Comparison of ENCODE assay signal across 16 mouse cellular contexts in the genomic region with DNA sequence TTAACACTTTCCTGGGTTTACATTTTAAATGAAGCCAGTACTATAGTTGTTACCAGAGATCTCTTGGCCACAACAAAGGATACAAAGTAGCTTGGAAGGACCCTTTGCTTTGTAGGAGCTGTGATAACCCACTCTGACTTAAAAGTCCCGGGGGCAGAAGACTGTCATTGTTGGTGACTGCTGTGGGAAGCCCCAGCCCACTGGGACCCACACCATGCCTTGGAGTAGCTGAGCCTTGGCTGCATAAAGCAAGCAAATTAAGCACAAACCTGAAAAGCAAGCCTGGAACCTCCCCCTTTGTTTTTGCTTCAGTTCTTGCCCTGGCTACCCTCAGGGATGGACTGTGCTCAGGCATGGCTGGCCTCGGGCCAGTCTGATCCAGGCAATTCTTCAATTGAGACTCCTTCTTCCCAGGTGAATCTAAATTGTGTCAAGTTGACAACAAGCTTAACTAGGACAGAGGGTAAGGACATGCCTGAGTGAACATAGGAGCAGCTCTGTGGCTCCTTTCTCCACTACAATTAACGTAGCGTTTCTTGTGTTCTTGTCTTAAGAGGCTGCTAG. TPM values are rescaled to one million over a fixed set of nuclear protein-coding genes. Genes with fewer than 3 reads are reported as not detected.
A peak's percentile ranks its signal among the peaks of the same experiment; 100 is the strongest.
DNase-seq lines count a peak whose midpoint lies in the region; ATAC-seq and TF ChIP-seq lines count a peak whose summit lies in the region.
"Had no signal": no experiment of that assay in that cellular context is flagged by ENCODE, and none has a peak within 500 bp of the region (broad histone marks: within the 10 kb centered on the region; RNA-seq: fewer than 3 reads in every experiment).

No protein-coding gene starts in this region.

- TF ChIP-seq CTCF in brain, embryonic 14.5 days (IDR thresholded peaks at IDR 0.05; ENCODE audit: borderline replicate concordance, extremely low read depth, insufficient read depth, insufficient read length) = no peak
- no peak for TF ChIP-seq CTCF in kidney, adult 2 months (conservative IDR thresholded peaks at IDR 0.05; ENCODE audit: insufficient read depth, insufficient read length, low read depth, low read length)

- no peaks in the 10 kb centered on the region for H3K9me3 ChIP-seq in embryonic facial prominence, embryonic 14.5 days (ENCODE audit: control insufficient read depth, low read length)
- H3K9me3 ChIP-seq in embryonic facial prominence, embryonic 10.5 days = no peaks in the 10 kb centered on the region
- H3K9me3 ChIP-seq: hindbrain, embryonic 15.5 days; limb, embryonic 15.5 days; midbrain, embryonic 15.5 days had no signal

- no peak overlapping the region for H3K4me3 ChIP-seq in embryonic facial prominence, embryonic 14.5 days (ENCODE audit: low read depth, low read length)
- H3K4me3 ChIP-seq in embryonic facial prominence, embryonic 10.5 days = no peak overlapping the region
- H3K4me3 ChIP-seq in kidney, adult 2 months (ENCODE audit: insufficient read depth, low read depth, low read length) = no peak overlapping the region
- H3K4me3 ChIP-seq: hindbrain, embryonic 15.5 days; limb, embryonic 15.5 days; midbrain, embryonic 15.5 days had no signal

- 56% methylated on average over 4 of the region's 4 CpGs for WGBS in embryonic facial prominence, embryonic 14.5 days
- WGBS in embryonic facial prominence, embryonic 10.5 days = 60% methylated on average over 4 of the region's 4 CpGs
- WGBS in kidney, adult 2 months = 35% methylated on average over 4 of the region's 4 CpGs

- H3K36me3 ChIP-seq in embryonic facial prominence, embryonic 14.5 days (ENCODE audit: control insufficient read depth, insufficient read depth, low read length) = 0 out of 2 replicates have a peak, but pooled peaks cover 6% of the 10 kb centered on the region
- H3K36me3 ChIP-seq in embryonic facial prominence, embryonic 10.5 days (replicated peaks) = peaks cover 11% of the 10 kb centered on the region
- H3K36me3 ChIP-seq in kidney, adult 2 months (ENCODE audit: control insufficient read depth, insufficient read depth, low read length) = no peaks in the 10 kb centered on the region
- H3K36me3 ChIP-seq: midbrain, embryonic 15.5 days had no signal

- H3K9ac ChIP-seq in embryonic facial prominence, embryonic 14.5 days (ENCODE audit: low read depth, low read length) = no peak overlapping the region
- H3K9ac ChIP-seq: forebrain, postnatal 0 days; hindbrain, embryonic 15.5 days; limb, embryonic 15.5 days; midbrain, embryonic 15.5 days had no signal

- TF ChIP-seq POLR2A in brain, embryonic 14.5 days (IDR thresholded peaks at IDR 0.05; ENCODE audit: borderline replicate concordance, extremely low read depth, insufficient read depth, insufficient read length, poor library complexity, severe bottlenecking) = no peak
- no peak for TF ChIP-seq POLR2A in kidney, adult 2 months (IDR thresholded peaks at IDR 0.05; ENCODE audit: low read depth, low read length)

- no peak for DNase-seq in embryonic facial prominence, embryonic 14.5 days (ENCODE audit: low spot score)
- DNase-seq in embryonic facial prominence, embryonic 10.5 days (ENCODE audit: low spot score) = no peak
- peak; percentile 9 for DNase-seq in brain, embryonic 14.5 days (ENCODE audit: low read depth)
- DNase-seq in kidney, adult 2 months = peak; percentile 92
- DNase-seq in kidney, postnatal 14 days = peak; percentile 80
- DNase-seq in T-cell, adult 2 months (ENCODE audit: low spot score) = no peak
- DNase-seq: thymus, adult 18-20 months had no signal

- no peak overlapping the region for H3K27ac ChIP-seq in embryonic facial prominence, embryonic 14.5 days (replicated peaks; ENCODE audit: low read depth, low read length)
- H3K27ac ChIP-seq in embryonic facial prominence, embryonic 10.5 days (replicated peaks) = no peak overlapping the region
- H3K27ac ChIP-seq in kidney, adult 2 months (ENCODE audit: insufficient read depth, low read depth, low read length) = peak overlapping the region; percentile 70; the same call in 1 of the 2 replicates
- H3K27ac ChIP-seq: hindbrain, embryonic 15.5 days; limb, embryonic 15.5 days; midbrain, embryonic 15.5 days had no signal

- H3K4me2 ChIP-seq in embryonic facial prominence, embryonic 14.5 days (ENCODE audit: low read depth, low read length) = no peak overlapping the region
- H3K4me2 ChIP-seq: hindbrain, embryonic 15.5 days; limb, embryonic 15.5 days; midbrain, embryonic 15.5 days had no signal

- H3K4me1 ChIP-seq in embryonic facial prominence, embryonic 14.5 days (ENCODE audit: control insufficient read depth, insufficient read depth, low read length) = no peaks in the 10 kb centered on the region
- H3K4me1 ChIP-seq in embryonic facial prominence, embryonic 10.5 days = peaks cover 4% of the 10 kb centered on the region; the same call in 1 of the 2 replicates
- peaks cover 11% of the 10 kb centered on the region for H3K4me1 ChIP-seq in kidney, adult 2 months (ENCODE audit: control insufficient read depth, insufficient read depth, low read length)
- H3K4me1 ChIP-seq: hindbrain, embryonic 15.5 days; limb, embryonic 15.5 days; midbrain, embryonic 15.5 days had no signal

- ATAC-seq in embryonic facial prominence, embryonic 14.5 days (ENCODE audit: low read depth) = 0 out of 2 replicates have a peak, but pooled peaks have one; percentile 18
- ATAC-seq in erythroblast, adult 5-6 weeks (replicated peaks; ENCODE audit: low FRiP score, poor library complexity, severe bottlenecking) = no peak
- ATAC-seq: forebrain, postnatal 0 days; midbrain, embryonic 15.5 days had no signal

- no peaks in the 10 kb centered on the region for H3K27me3 ChIP-seq in embryonic facial prominence, embryonic 14.5 days (replicated peaks; ENCODE audit: control insufficient read depth, insufficient read depth, low read length)
- H3K27me3 ChIP-seq in embryonic facial prominence, embryonic 10.5 days (replicated peaks; ENCODE audit: low read depth, poor library complexity, severe bottlenecking) = no peaks in the 10 kb centered on the region
- H3K27me3 ChIP-seq in kidney, adult 2 months (replicated peaks; ENCODE audit: control insufficient read depth, insufficient read depth, low read length) = no peaks in the 10 kb centered on the region
- H3K27me3 ChIP-seq: hindbrain, embryonic 15.5 days; limb, embryonic 15.5 days; midbrain, embryonic 15.5 days had no signal

RNA-seq across cellular contexts. Expression of gene Mfsd9, which starts 21.1 kb away (rescaled TPM):
- polyA plus RNA-seq in embryonic facial prominence, embryonic 14.5 days (2014; fragmentation: Nextera tagmentation; extraction: Ambion mirVana) = 4.4 and 4.6 TPM in 2 replicates
- polyA plus RNA-seq in embryonic facial prominence, embryonic 10.5 days (2016; fragmentation: Nextera tagmentation; extraction: Ambion mirVana) = 1.9 and 3.0 TPM in 2 replicates
- polyA plus RNA-seq in brain, embryonic 14.5 days (2012; rRNA removed) = 2.6 and 3.9 TPM in 2 replicates
- polyA plus RNA-seq in kidney, adult 2 months (2012; rRNA removed) = 10.9 and 13.4 TPM in 2 replicates
- 0.63 TPM in 1 of 2 replicates, not detected in the other for total RNA-seq in erythroblast, adult 5-6 weeks (2015; ENCODE audit: low replicate concordance)
- 1.5 and 2.6 TPM in 2 replicates for total RNA-seq in erythroblast, adult 5-6 weeks (2017; ENCODE audit: low replicate concordance)

RNA-seq across cellular contexts. Expression of gene Tmem182, which starts 36.0 kb away (rescaled TPM):
- 10.8 and 17.2 TPM in 2 replicates for polyA plus RNA-seq in embryonic facial prominence, embryonic 14.5 days (2014; fragmentation: Nextera tagmentation; extraction: Ambion mirVana)
- polyA plus RNA-seq in embryonic facial prominence, embryonic 10.5 days (2016; fragmentation: Nextera tagmentation; extraction: Ambion mirVana) = not detected in 2 replicates
- polyA plus RNA-seq in brain, embryonic 14.5 days (2012; rRNA removed) = 0.05 TPM in 1 of 2 replicates, not detected in the other
- 0.95 and 2.4 TPM in 2 replicates for polyA plus RNA-seq in kidney, adult 2 months (2012; rRNA removed)
- total RNA-seq in erythroblast, adult 5-6 weeks (2015; ENCODE audit: low replicate concordance) = not detected in 2 replicates
- 0.85 TPM in 1 of 2 replicates, not detected in the other for total RNA-seq in erythroblast, adult 5-6 weeks (2017; ENCODE audit: low replicate concordance)
- total RNA-seq: ES-E14; megakaryocyte, adult 5-6 weeks; neutrophil, adult 5-6 weeks had no signal
- polyA plus RNA-seq: small intestine, adult 2 months had no signal

Comparison
In these comparisons a context has a peak if more than half of its experiments do, and no peak if none do; other contexts are left out.
1. DNase-seq: peak in brain, embryonic 14.5 days (single experiment), kidney, adult 2 months (single experiment) and kidney, postnatal 14 days (single experiment); none in embryonic facial prominence, embryonic 14.5 days (single experiment), embryonic facial prominence, embryonic 10.5 days (single experiment) and T-cell, adult 2 months (single experiment).